Mouse (Mus musculus) embryo, embryonic 10.5 days (tissue): Measurements from ENCODE around the gene Ap4m1.

ENCODE experiments used
- DNase-seq: peaks from one replicate; pipeline ENCODE4 v3.0.0-alpha.2; 2015; ENCODE audit warnings: low spot score

The Ap4m1 gene

GRCm38 (mm10) chr5:138171695-138172491 is at the start of gene Ap4m1, which contains the start of gene Mcm7:
Ap4m1 (plus strand) TSS chr5:138172002.
Mcm7 (minus strand) TSS chr5:138172422.
- peak; percentile 98 for DNase-seq

GRCm38 (mm10) chr5:138132425-138133064 is 39.3 kb upstream of the Ap4m1 start:
- no peak for DNase-seq

DNA sequence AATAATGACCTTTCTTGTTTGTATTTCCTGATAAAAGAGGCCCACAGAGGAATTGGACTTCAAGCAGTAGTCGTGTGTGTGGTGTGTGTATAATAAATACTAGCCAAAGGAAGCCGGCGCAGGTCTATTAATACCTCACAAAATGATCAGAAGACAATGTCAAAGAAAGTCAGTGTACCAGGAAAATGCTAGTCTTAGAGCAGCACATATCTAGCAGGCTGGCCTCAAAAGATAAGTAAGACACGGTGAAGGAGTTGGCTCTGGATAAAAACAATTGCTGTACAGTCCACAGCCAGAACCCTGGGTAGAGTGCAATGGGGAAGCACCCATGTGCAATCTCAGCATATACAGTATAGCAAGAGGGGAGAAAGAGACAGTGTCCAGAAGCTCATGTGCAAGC is 34.5 kb upstream of the Ap4m1 start:
- DNase-seq = no peak

DNA sequence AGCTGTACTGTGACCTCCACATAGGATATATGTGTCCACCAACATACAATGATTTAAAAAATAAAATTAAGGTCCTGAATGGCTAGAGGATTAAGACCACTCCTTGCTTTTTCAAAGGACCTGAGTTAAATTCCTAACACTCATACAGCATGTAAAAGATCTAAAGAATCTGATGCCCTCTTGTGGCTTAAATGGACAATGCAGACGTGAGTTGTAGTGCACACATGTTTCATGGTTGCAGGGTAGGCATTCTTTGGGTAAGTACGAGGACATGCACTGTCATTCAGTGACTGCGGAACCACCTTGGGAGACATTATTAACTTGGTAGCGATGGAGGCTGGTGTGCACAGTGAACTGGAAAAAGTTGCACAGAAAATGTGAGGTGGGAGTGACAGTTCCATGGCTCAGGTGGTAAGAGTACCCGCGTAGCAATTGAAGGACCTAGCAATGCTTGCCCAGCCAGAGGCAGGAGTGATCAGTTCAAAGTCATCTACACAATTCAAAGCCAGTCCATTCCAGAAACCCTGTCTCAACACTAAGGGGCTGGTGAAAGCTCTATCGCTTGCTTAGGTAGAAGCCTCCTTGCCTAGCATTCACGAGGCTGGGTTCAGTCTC is 33.8 kb upstream of the Ap4m1 start:
- DNase-seq = peak; percentile 81

DNA sequence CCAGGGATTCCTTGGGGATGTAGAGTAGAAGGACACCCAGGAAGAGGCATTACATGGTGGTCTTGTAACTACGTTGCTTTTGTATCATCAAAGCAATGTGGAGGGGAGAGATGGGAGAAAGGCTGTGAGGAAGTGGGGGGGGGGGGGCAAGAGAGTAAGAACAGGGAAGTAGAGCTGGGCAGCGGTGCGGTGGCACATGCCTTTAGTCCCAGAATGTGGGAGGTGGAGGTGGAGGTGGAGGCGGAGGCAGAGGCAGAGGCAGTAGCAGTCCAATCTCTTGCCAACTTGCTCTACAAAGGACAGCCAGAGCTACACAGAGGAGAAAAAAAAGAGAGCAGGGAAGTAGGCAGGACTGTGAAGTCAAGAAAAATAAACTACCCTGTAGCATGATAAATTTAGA is 33.2 kb upstream of the Ap4m1 start:
- DNase-seq = no peak

- DNase-seq = no peak
Measured at GRCm38 (mm10) chr5:138154390-138154789, 17.4 kb upstream of the Ap4m1 start.

GRCm38 (mm10) chr5:138155443-138155976 is 16.3 kb upstream of the Ap4m1 start, which contains the start of gene Zfp113:
Zfp113 (minus strand) TSS chr5:138155744.
- DNase-seq = peak; percentile 98

DNA sequence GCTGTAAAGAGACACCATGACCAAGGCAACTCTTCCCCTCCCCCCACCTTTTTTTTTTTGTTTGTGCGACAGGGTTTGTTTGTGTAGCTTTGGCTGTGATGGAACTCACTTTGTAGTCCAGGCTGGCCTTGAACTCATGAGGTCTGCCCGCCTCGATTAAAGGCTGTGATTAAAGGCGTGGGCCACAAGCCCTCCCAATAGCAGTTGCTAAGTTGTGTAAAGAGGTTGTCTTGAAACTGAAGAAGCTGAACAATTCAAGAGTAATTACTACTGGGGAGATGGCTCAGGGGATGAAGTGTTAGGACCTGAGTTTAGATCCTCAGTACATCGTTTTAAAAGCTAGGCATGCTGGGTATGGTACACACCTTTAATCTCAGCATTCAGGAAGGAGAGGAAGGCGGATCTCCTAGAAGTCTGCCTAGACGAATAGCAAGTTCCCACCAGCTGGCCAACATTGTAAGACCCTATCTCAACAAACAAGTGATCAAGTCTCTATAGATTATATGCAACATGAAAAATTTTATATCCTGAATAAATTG is 11.5 kb upstream of the Ap4m1 start:
- DNase-seq = no peak

DNA sequence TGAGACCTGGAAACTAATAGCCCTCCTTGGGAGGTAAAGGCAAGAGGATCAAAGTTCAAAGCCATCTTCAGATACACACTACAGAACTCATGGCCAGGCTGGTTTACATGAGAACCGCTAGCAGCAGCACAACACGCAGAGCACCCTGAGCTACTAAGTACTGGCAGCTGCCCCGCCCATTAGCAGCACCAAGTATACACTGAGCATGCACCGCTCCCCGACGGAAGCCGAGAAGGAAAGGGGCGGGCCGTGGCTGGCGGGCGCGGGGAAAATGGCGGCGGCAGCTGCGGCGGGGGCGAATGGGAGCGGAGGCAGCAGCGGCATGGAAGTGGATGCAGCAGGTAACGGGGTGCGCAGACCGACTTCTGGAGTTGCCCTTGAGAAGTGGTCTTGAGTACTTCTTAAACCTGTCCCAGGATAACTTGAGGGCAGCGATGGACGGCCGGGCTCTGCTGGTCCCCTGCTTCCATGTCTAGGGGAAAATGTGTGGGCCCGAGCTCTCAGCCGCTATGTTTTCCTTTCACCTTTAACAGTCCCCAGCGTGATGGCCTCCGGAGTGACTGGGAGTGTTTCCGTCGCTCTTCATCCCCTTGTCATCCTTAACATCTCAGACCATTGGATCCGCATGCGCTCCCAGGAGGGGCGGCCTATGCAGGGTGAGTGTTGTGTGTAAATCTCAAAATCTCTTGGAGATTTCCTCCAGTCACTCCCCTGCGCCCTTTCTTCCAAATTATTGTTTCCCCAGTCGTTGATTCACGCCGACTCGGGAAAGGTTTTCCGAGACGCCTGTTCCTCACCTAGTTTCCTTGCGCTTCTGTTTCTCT is 10.7 kb upstream of the Ap4m1 start, which contains the start of gene Cops6:
TSS of gene Cops6 (plus strand) at position 230 of the 824 bp plus-strand sequence.
- DNase-seq = peak; percentile 94

DNA sequence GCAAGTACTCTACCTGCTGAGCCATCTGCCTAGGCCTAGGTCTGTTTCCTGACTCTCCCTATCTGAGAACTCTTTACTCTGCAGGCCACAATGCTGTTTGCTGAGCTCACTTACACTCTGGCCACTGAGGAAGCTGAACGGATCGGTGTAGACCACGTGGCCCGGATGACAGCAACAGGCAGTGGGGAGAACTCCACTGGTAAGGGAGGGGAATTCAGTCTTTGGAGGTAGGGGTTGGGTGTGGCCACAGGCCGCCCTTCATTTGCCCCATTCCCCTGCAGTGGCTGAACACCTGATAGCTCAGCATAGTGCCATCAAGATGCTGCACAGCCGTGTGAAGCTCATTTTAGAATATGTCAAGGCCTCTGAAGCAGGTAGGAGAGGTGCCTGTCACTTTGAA is 8.8 kb upstream of the Ap4m1 start:
- DNase-seq = no peak

DNA sequence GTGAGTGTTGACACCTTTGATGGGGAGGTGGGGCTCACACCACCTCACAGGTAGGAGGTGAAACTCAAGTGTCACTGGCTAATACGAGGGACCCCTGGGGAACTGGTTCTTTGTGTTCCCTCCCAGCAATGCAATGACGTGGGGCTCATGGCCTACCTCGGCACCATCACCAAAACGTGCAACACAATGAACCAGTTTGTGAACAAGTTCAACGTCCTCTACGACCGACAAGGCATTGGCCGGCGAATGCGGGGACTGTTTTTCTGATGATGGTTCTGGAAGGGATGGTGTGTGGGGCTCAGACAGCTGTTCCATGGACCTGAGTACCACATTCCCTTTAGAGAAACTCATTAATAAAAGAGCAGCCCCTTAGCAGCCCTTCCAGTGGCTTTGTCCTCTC is 8.2 kb upstream of the Ap4m1 start:
- DNase-seq = no peak

- no peak for DNase-seq
Measured at GRCm38 (mm10) chr5:138165594-138165993, 6.2 kb upstream of the Ap4m1 start.

- peak; percentile 98 for DNase-seq
Measured at GRCm38 (mm10) chr5:138170936-138171561, 753 bp upstream of the Ap4m1 start.

DNA sequence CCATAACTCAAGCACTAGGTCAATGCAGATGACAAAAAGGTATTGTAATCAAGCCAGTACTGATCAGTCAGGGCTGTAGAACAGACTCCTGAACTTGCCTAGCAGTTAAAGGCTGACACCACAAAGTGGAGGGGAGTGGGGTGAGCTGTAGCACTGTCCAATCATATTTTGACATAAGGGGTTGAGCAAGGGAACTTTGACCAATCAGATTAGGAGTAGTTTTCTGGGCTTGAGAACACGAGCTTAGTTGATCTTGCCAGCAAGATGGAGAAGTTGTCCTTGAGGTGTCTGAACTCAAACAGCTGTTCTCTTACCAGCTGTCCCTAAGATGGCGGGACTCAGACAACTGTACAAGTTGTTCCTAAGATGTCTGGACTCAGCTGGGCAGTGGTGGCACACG is 1.4 kb downstream of the Ap4m1 start:
- no peak for DNase-seq

GRCm38 (mm10) chr5:138186950-138187638 is 15.3 kb downstream of the Ap4m1 start, which contains the start of the genes Taf6 and Cnpy4:
Taf6 (minus strand) TSS chr5:138187451.
Cnpy4 (plus strand) TSS chr5:138187485.
- peak; percentile 91 for DNase-seq

GRCm38 (mm10) chr5:138187661-138188306 is 16.0 kb downstream of the Ap4m1 start:
- DNase-seq = peak; percentile 90

DNA sequence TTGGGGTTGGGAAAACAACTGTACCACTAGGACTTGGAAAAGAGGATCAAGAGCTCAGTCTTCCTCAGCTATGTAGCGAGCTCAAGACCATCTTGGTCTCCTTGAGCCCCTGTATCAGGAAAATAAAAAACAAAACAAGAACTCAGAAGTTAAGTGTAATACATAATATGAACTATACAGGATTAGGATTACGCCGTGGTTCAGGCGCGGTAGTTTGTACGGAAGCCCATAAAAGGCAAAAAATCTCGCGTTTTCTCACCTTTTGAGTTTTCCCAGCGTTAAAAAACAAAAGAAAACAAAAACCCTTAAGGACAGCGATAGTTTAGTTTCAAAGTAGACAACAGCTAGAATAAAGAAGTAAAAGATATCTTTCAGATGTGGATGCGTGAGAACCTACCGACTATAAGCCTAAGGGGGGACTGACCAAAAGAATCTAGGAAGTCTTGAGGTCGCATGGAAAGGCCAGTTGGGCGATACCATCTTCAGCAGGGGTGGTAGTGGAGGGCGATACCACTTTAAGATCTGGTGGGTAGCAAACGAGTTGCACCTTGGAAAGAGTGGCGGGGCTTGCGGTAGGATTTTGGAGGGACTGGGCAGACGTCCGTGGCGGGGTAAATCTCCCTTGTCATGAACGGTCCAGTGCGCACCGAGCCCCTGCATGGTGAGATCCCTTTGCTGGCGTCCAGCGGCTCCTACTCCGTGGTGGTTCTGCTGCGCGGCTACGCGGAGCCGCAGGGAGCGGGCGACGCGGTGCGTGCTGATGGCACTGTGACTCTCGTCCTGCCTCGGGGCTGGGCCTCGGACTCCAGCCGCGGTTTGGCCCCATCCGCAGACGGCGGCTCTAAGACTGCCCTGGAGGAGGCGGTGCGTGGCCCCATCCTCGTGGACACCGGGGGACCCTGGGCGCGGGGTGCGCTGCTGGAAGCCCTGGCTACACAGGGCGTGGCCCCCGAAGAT is 22.2 kb downstream of the Ap4m1 start, which contains the start of gene Mblac1:
TSS of gene Mblac1 (plus strand) at position 544 of the 957 bp plus-strand sequence.
- DNase-seq = peak; percentile 94

DNA sequence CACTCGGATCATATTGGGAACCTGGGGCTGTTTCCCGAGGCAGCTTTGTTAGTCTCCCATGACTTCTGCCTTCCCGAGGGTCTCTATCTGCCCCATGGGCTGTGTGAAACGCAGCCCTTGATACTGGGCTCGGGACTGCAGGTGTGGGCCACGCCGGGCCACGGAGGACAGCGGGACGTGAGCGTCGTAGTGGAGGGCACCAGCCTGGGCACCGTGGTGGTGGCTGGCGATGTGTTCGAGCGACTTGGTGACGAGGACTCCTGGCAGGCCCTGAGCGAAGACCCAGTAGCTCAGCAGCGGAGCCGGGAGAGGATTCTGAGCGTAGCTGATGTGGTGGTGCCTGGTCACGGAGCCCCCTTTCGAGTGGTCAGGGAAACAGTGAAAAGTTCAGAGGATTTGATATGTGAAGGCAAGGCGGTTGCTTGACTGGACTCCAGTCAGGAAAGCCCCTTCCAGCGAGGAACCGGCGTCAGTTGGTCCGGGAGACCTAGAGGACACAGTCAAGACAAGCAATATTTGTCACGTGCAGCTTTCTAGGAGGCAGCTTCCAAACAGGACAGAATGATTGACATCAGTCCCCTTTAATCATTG is 23.0 kb downstream of the Ap4m1 start:
- DNase-seq = peak; percentile 65
